Mouse (Mus musculus): ENCODE measurements at regions not wholly inside any gene's neighbourhood (a gene's known extent, or its start where the extent isn't known, plus 50 kb on each side); places are given as distances from the start of the nearest gene placed in this dataset.

- DNase-seq, result no peak
Measured at GRCm38 (mm10) chr13:46116576-46116975, 151.8 kb upstream of the Atxn1 start.

GRCm38 (mm10) chr13:46104971-46105370, 140.2 kb upstream of the Atxn1 start:
- DNase-seq, result no peak

- DNase-seq, result no peak
Measured at GRCm38 (mm10) chr13:46098621-46099020, 133.8 kb upstream of the Atxn1 start.

- no peak for DNase-seq
Measured at GRCm38 (mm10) chr13:46098131-46098530, 133.3 kb upstream of the Atxn1 start.

GRCm38 (mm10) chr13:46096968-46097367, 132.2 kb upstream of the Atxn1 start:
- no peak for DNase-seq

- DNase-seq, result no peak
Measured at GRCm38 (mm10) chr13:46096416-46096815, 131.6 kb upstream of the Atxn1 start.

- DNase-seq, result no peak
Measured at GRCm38 (mm10) chr13:46092787-46093186, 128.0 kb upstream of the Atxn1 start.

GRCm38 (mm10) chr13:46091109-46091508, 126.3 kb upstream of the Atxn1 start:
- no peak for DNase-seq

- DNase-seq, result no peak
Measured at GRCm38 (mm10) chr13:46088237-46088636, 123.4 kb upstream of the Atxn1 start.

- DNase-seq, result no peak
Measured at GRCm38 (mm10) chr13:46087663-46088062, 122.9 kb upstream of the Atxn1 start.

- DNase-seq, result no peak
Measured at GRCm38 (mm10) chr13:46076879-46077278, 112.1 kb upstream of the Atxn1 start.

GRCm38 (mm10) chr13:46071670-46072069, 106.9 kb upstream of the Atxn1 start:
- DNase-seq, result no peak

GRCm38 (mm10) chr13:46069571-46069970, 104.8 kb upstream of the Atxn1 start:
- no peak for DNase-seq

- no peak for DNase-seq
Measured at GRCm38 (mm10) chr13:46062758-46063157, 98.0 kb upstream of the Atxn1 start.

GRCm38 (mm10) chr13:46059870-46060269, 95.1 kb upstream of the Atxn1 start:
- DNase-seq, result no peak

GRCm38 (mm10) chr13:46058862-46059261, 94.1 kb upstream of the Atxn1 start:
- DNase-seq, result no peak

GRCm38 (mm10) chr13:46058341-46058740, 93.5 kb upstream of the Atxn1 start:
- no peak for DNase-seq

GRCm38 (mm10) chr13:46055410-46055809, 90.6 kb upstream of the Atxn1 start:
- no peak for DNase-seq

GRCm38 (mm10) chr13:46043568-46043967, 78.8 kb upstream of the Atxn1 start:
- no peak for DNase-seq

GRCm38 (mm10) chr13:46043016-46043415, 78.2 kb upstream of the Atxn1 start:
- no peak for DNase-seq

GRCm38 (mm10) chr13:46042224-46042623, 77.4 kb upstream of the Atxn1 start:
- no peak for DNase-seq

- no peak for DNase-seq
Measured at GRCm38 (mm10) chr13:46041475-46041874, 76.7 kb upstream of the Atxn1 start.

GRCm38 (mm10) chr13:46040062-46040461, 75.3 kb upstream of the Atxn1 start:
- DNase-seq, result no peak

GRCm38 (mm10) chr13:46038441-46039331, 73.9 kb upstream of the Atxn1 start:
- no peak for DNase-seq

GRCm38 (mm10) chr13:46032281-46032680, 67.5 kb upstream of the Atxn1 start:
- no peak for DNase-seq
